In the genomic region with DNA sequence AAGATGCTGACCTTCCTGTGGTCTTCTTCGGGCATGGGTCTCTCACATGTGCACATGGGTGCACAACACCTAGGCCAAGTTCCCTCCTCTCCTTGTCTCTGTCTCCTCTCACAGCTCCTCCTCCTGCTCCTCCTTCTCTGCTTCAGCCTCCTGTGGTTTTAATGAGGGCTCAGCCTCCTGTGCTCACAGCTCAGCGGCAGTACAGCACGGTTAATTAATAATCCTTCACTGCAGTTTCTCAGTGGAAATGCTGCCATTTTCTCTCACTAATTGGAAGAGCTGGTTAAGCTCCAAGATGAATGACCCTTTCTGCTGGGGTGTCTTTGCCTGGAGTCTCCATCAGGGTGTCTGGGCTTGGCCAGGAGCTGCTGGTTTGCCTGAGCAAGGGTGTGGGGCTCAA, we compare ENCODE assay signal across 22 mouse cellular contexts. TPM values are rescaled to one million over a fixed set of nuclear protein-coding genes. Genes with fewer than 3 reads are reported as not detected.
DNase-seq lines count a peak whose midpoint lies in the region; ATAC-seq and TF ChIP-seq lines count a peak whose summit lies in the region.
"Had no signal": no experiment of that assay in that cellular context is flagged by ENCODE, and none has a peak within 500 bp of the region (broad histone marks: within the 10 kb centered on the region; RNA-seq: fewer than 3 reads in every experiment).

No protein-coding gene starts in this region.

- peak; percentile 64 for ATAC-seq in forebrain, embryonic 16.5 days
- ATAC-seq in neural tube, embryonic 14.5 days (ENCODE audit: low read depth) = peak; percentile 77; the same call in 1 of the 2 replicates
- ATAC-seq: activated CD4-positive, CD25-positive, alpha-beta regulatory T cell, adult 4 months had no signal

- no peak for TF ChIP-seq CTCF in brain, embryonic 14.5 days (IDR thresholded peaks at IDR 0.05; ENCODE audit: borderline replicate concordance, extremely low read depth, insufficient read depth, insufficient read length)

- peak overlapping the region; percentile 44 for H3K27ac ChIP-seq in forebrain, embryonic 16.5 days (ENCODE audit: low read length)
- H3K27ac ChIP-seq in neural tube, embryonic 14.5 days (ENCODE audit: low read depth, low read length) = no peak overlapping the region
- H3K27ac ChIP-seq: heart, adult 2 months; heart, embryonic 15.5 days had no signal

- intact Hi-C loops in left cerebral cortex, postnatal 4 days (cut with DNase I) = no loop called here

- no peak overlapping the region for H3K4me2 ChIP-seq in forebrain, embryonic 16.5 days (ENCODE audit: low read length)
- no peak overlapping the region for H3K4me2 ChIP-seq in neural tube, embryonic 14.5 days (ENCODE audit: low read depth, low read length)
- H3K4me2 ChIP-seq: heart, embryonic 15.5 days; lung, embryonic 14.5 days had no signal

- H3K9ac ChIP-seq in forebrain, embryonic 16.5 days (replicated peaks; ENCODE audit: low read depth, low read length) = no peak overlapping the region
- H3K9ac ChIP-seq in neural tube, embryonic 14.5 days (replicated peaks; ENCODE audit: low read depth, low read length) = no peak overlapping the region
- H3K9ac ChIP-seq: heart, embryonic 15.5 days; lung, embryonic 14.5 days had no signal

- no peaks in the 10 kb centered on the region for H3K9me3 ChIP-seq in forebrain, embryonic 16.5 days (ENCODE audit: control insufficient read depth, low read length)
- no peaks in the 10 kb centered on the region for H3K9me3 ChIP-seq in neural tube, embryonic 14.5 days (ENCODE audit: control insufficient read depth, low read length)
- H3K9me3 ChIP-seq: heart, embryonic 15.5 days had no signal

- no peaks in the 10 kb centered on the region for H3K36me3 ChIP-seq in forebrain, embryonic 16.5 days (ENCODE audit: control insufficient read depth, insufficient read depth)
- H3K36me3 ChIP-seq in neural tube, embryonic 14.5 days (ENCODE audit: control insufficient read depth, insufficient read depth, low read length) = no peaks in the 10 kb centered on the region
- H3K36me3 ChIP-seq: heart, embryonic 15.5 days had no signal

- H3K27me3 ChIP-seq in forebrain, embryonic 16.5 days (replicated peaks; ENCODE audit: control insufficient read depth, insufficient read depth, low read length) = no peaks in the 10 kb centered on the region
- H3K27me3 ChIP-seq in neural tube, embryonic 14.5 days (ENCODE audit: control insufficient read depth, insufficient read depth, low read length) = no peaks in the 10 kb centered on the region

- H3K4me1 ChIP-seq in forebrain, embryonic 16.5 days (replicated peaks; ENCODE audit: control insufficient read depth, insufficient read depth, low read length) = peaks cover 22% of the 10 kb centered on the region
- no peaks in the 10 kb centered on the region for H3K4me1 ChIP-seq in neural tube, embryonic 14.5 days (ENCODE audit: control insufficient read depth, insufficient read depth, low read length)

- H3K4me3 ChIP-seq in forebrain, embryonic 16.5 days (replicated peaks; ENCODE audit: low read length) = no peak overlapping the region
- no peak overlapping the region for H3K4me3 ChIP-seq in neural tube, embryonic 14.5 days (ENCODE audit: low read depth, low read length)
- H3K4me3 ChIP-seq: erythroblast, embryonic 14.5 days; heart, adult 2 months; heart, embryonic 15.5 days had no signal

- 17% methylated on average over 3 of the region's 3 CpGs for WGBS in forebrain, embryonic 16.5 days
- WGBS in neural tube, embryonic 14.5 days = 31% methylated on average over 3 of the region's 3 CpGs

- DNase-seq in kidney, adult 9 months = peak; percentile 29
- no peak for DNase-seq in kidney, adult 11 months
- peak; percentile 89 for DNase-seq in brain, embryonic 14.5 days (ENCODE audit: low read depth)
- DNase-seq in T-cell, adult 2 months (ENCODE audit: low spot score) = no peak
- no peak for DNase-seq in left cerebral cortex, postnatal 4 days
- DNase-seq: adrenal gland, postnatal 14 days; B cell, adult 2 months; cerebellum, adult 8-10 months; heart, adult 2 months; kidney, adult 18-20 months; liver; lung, embryonic 14.5 days; lung, postnatal 4 days; spleen, adult 18-20 months; thymus, adult 18-20 months had no signal

- TF ChIP-seq POLR2A in brain, embryonic 14.5 days (IDR thresholded peaks at IDR 0.05; ENCODE audit: borderline replicate concordance, extremely low read depth, insufficient read depth, insufficient read length, poor library complexity, severe bottlenecking) = no peak

RNA-seq across cellular contexts. Expression of gene Adamts2, which starts 27.0 kb away (rescaled TPM):
- 4.8 and 8.2 TPM in 2 replicates for polyA plus RNA-seq in brain, embryonic 14.5 days (2012; rRNA removed)
- 3.4 and 4.5 TPM in 2 replicates for polyA plus RNA-seq in forebrain, embryonic 16.5 days (2015; fragmentation: Nextera tagmentation; extraction: Ambion mirVana)
- polyA plus RNA-seq in neural tube, embryonic 14.5 days (2014; fragmentation: Nextera tagmentation; extraction: Ambion mirVana) = 2.4 and 5.7 TPM in 2 replicates
- 10 to 100 TPM in 1 of 2 experiments, 1 to 10 TPM in 1; 9.6 to 10.2 TPM for total RNA-seq in left cerebral cortex, postnatal 4 days (2021)
- total RNA-seq: common myeloid progenitor, adult 5-6 weeks; monocyte, adult 5-6 weeks had no signal
- polyA plus RNA-seq: activated CD4-positive, CD25-positive, alpha-beta regulatory T cell, adult 4 months; erythroblast, embryonic 14.5 days had no signal

Comparison
In these comparisons a context has a peak if more than half of its experiments do, and no peak if none do; other contexts are left out.
1. DNase-seq: peak in kidney, adult 9 months (single experiment) and brain, embryonic 14.5 days (single experiment); none in kidney, adult 11 months (single experiment), T-cell, adult 2 months (single experiment) and left cerebral cortex, postnatal 4 days (single experiment).